Comparison of ENCODE assay signal across 10 mouse cellular contexts in genomic region chr5:128598760-128599364, GRCm38 (mm10). TPM values are rescaled to one million over a fixed set of nuclear protein-coding genes. Genes with fewer than 3 reads are reported as not detected.
A peak's percentile ranks its signal among the peaks of the same experiment; 100 is the strongest.
DNase-seq lines count a peak whose midpoint lies in the region; ATAC-seq lines count a peak whose summit lies in the region.
"Had no signal": no experiment of that assay in that cellular context is flagged by ENCODE, and none has a peak within 500 bp of the region (broad histone marks: within the 10 kb centered on the region; RNA-seq: fewer than 3 reads in every experiment).

No protein-coding gene starts in this region.

- no peak overlapping the region for H3K27ac ChIP-seq in kidney, embryonic 14.5 days (ENCODE audit: low read depth, low read length)
- H3K27ac ChIP-seq in hindbrain, embryonic 10.5 days = peak overlapping the region; percentile 97
- H3K27ac ChIP-seq in midbrain, embryonic 13.5 days = peak overlapping the region; percentile 94

- peak overlapping the region; percentile 96 for H3K4me2 ChIP-seq in kidney, embryonic 14.5 days (replicated peaks; ENCODE audit: low read depth, low read length)
- peak overlapping the region; percentile 91 for H3K4me2 ChIP-seq in midbrain, embryonic 13.5 days (replicated peaks)

- peak overlapping the region; percentile 59 for H3K4me3 ChIP-seq in kidney, embryonic 14.5 days (ENCODE audit: low read length)
- peak overlapping the region; percentile 81 for H3K4me3 ChIP-seq in hindbrain, embryonic 10.5 days
- peak overlapping the region; percentile 76 for H3K4me3 ChIP-seq in midbrain, embryonic 13.5 days (replicated peaks)

- WGBS in kidney, embryonic 14.5 days = under 1% methylated on average over 20 of the region's 20 CpGs
- under 1% methylated on average over 20 of the region's 20 CpGs for WGBS in hindbrain, embryonic 10.5 days
- under 1% methylated on average over 20 of the region's 20 CpGs for whole genome bisulfite sequencing in midbrain, embryonic 13.5 days

- ATAC-seq in kidney, embryonic 14.5 days (ENCODE audit: low FRiP score, low TSS enrichment) = no peak
- ATAC-seq in common myeloid progenitor, adult 5-6 weeks (replicated peaks; ENCODE audit: low read depth, poor library complexity, severe bottlenecking) = peak; percentile 49
- ATAC-seq in midbrain, embryonic 13.5 days = 0 out of 2 replicates have a peak, but pooled peaks have one; percentile 7

- no peaks in the 10 kb centered on the region for H3K9me3 ChIP-seq in kidney, embryonic 14.5 days (ENCODE audit: control insufficient read depth, low read length)
- H3K9me3 ChIP-seq in hindbrain, embryonic 10.5 days = no peaks in the 10 kb centered on the region
- H3K9me3 ChIP-seq in midbrain, embryonic 13.5 days = no peaks in the 10 kb centered on the region

- no peak for DNase-seq in kidney, adult 9 months
- DNase-seq in hindbrain, embryonic 10.5 days (ENCODE audit: low spot score) = peak; percentile 45
- no peak for DNase-seq in frontal cortex, postnatal 25 days (ENCODE audit: low spot score in 2 of 2)
- DNase-seq in cerebellum, adult 11-12 months = no peak
- no peak for DNase-seq in kidney, adult 18-20 months
- DNase-seq: cerebellum, adult 2 months had no signal

- H3K36me3 ChIP-seq in kidney, embryonic 14.5 days (ENCODE audit: control insufficient read depth, insufficient read depth, low read length) = no peaks in the 10 kb centered on the region
- H3K36me3 ChIP-seq in hindbrain, embryonic 10.5 days = peaks cover 21% of the 10 kb centered on the region
- H3K36me3 ChIP-seq in midbrain, embryonic 13.5 days = no peaks in the 10 kb centered on the region

- peaks cover 30% of the 10 kb centered on the region for H3K4me1 ChIP-seq in kidney, embryonic 14.5 days (ENCODE audit: control insufficient read depth, insufficient read depth, low read length)
- H3K4me1 ChIP-seq in hindbrain, embryonic 10.5 days (replicated peaks) = peaks cover 95% of the 10 kb centered on the region
- peaks cover 89% of the 10 kb centered on the region for H3K4me1 ChIP-seq in midbrain, embryonic 13.5 days (replicated peaks)

- H3K9ac ChIP-seq in kidney, embryonic 14.5 days (ENCODE audit: low read depth, low read length) = peak overlapping the region; percentile 62; the same call in 1 of the 2 replicates
- H3K9ac ChIP-seq in midbrain, embryonic 13.5 days (replicated peaks) = peak overlapping the region; percentile 82

- H3K27me3 ChIP-seq in kidney, embryonic 14.5 days (ENCODE audit: control insufficient read depth, insufficient read depth, low read length) = peaks cover 39% of the 10 kb centered on the region
- peaks cover 56% of the 10 kb centered on the region for H3K27me3 ChIP-seq in hindbrain, embryonic 10.5 days (ENCODE audit: insufficient read depth, poor library complexity, severe bottlenecking)
- peaks cover 47% of the 10 kb centered on the region for H3K27me3 ChIP-seq in midbrain, embryonic 13.5 days

RNA-seq across cellular contexts. Expression of gene Fzd10, which starts 1.8 kb away (rescaled TPM):
- polyA plus RNA-seq in kidney, embryonic 14.5 days (2014; fragmentation: Nextera tagmentation; extraction: Ambion mirVana) = 3.4 and 3.9 TPM in 2 replicates
- total RNA-seq in common myeloid progenitor, adult 5-6 weeks (2017) = 0.05 TPM in 1 of 2 replicates, not detected in the other
- 16.0 and 22.3 TPM in 2 replicates for polyA plus RNA-seq in hindbrain, embryonic 10.5 days (2016; fragmentation: Nextera tagmentation; extraction: Ambion mirVana)
- 10.9 and 14.6 TPM in 2 replicates for polyA plus RNA-seq in midbrain, embryonic 13.5 days (2015; fragmentation: Nextera tagmentation; extraction: Ambion mirVana)
- total RNA-seq: megakaryocyte-erythroid progenitor cell, adult 5-6 weeks had no signal
